Mouse (Mus musculus) hindbrain, embryonic 16.5 days (tissue): ENCODE measurements at regions not wholly inside any gene's neighbourhood (a gene's known extent, or its start where the extent isn't known, plus 50 kb on each side); places are given as distances from the start of the nearest gene placed in this dataset.

ENCODE experiments used
- ATAC-seq: fragments of 200-750 bp; cut with Nextera tagmentation; 2 replicates; pipeline ENCODE4 v1.8.0; 2017; ENCODE audit warnings: moderate TSS enrichment, moderate library complexity
- H3K27ac ChIP-seq: fragments of 300-500 bp; sonication (generic); 2 replicates; pipeline ENCODE4 v1.5.1; 2014; ENCODE audit warnings: low read depth, mild to moderate bottlenecking, control low read depth, low read length, moderate library complexity
- H3K27me3 ChIP-seq: fragments of 300-500 bp; sonication (generic); replicated peaks from 2 replicates; pipeline ENCODE4 v1.6.1; 2014; ENCODE audit warnings: low read length; ENCODE audit not compliant: control insufficient read depth, insufficient read depth
- H3K36me3 ChIP-seq: fragments of 300-500 bp; sonication (generic); 2 replicates; pipeline ENCODE4 v1.6.1; 2014; ENCODE audit warnings: mild to moderate bottlenecking, low read length, moderate library complexity, mixed read lengths; ENCODE audit not compliant: control insufficient read depth, insufficient read depth
- H3K4me1 ChIP-seq: fragments of 300-500 bp; sonication (generic); 2 replicates; pipeline ENCODE4 v1.6.1; 2014; ENCODE audit warnings: low read depth, low read length; ENCODE audit not compliant: control insufficient read depth, insufficient read depth
- H3K4me2 ChIP-seq: fragments of 300-500 bp; sonication (generic); 2 replicates; pipeline ENCODE4 v1.6.1; 2014; ENCODE audit warnings: mild to moderate bottlenecking, low read length, control low read depth, moderate library complexity
- H3K4me3 ChIP-seq: fragments of 300-500 bp; sonication (generic); 2 replicates; pipeline ENCODE4 v1.5.1; 2014; ENCODE audit warnings: mild to moderate bottlenecking, low read length, control low read depth, moderate library complexity
- H3K9ac ChIP-seq: fragments of 300-500 bp; sonication (generic); 2 replicates; pipeline ENCODE4 v1.6.1; 2014; ENCODE audit warnings: low read depth, mild to moderate bottlenecking, control low read depth, low read length, moderate library complexity
- H3K9me3 ChIP-seq: fragments of 300-500 bp; sonication (generic); 2 replicates; pipeline ENCODE4 v1.6.1; 2014; ENCODE audit warnings: mild to moderate bottlenecking, low read length, moderate library complexity; ENCODE audit not compliant: control insufficient read depth
- WGBS: fragments of 180-500 bp; shearing (Covaris S2); extraction: QIAGEN DNeasy Blood & Tissue Kit; methylation state at CpG from one replicate; pipeline ENCODE4 v1.1.7; 2014; 5-methylcytosine and 5-hydroxymethylcytosine counted together

- 82% methylated on average over 6 of the region's 6 CpGs for WGBS
These were observed 367.3 kb upstream of the Nfe2l3 start for GRCm38 (mm10) chr6:51065156-51065555.

GRCm38 (mm10) chr6:51067332-51067731, 365.1 kb upstream of the Nfe2l3 start:
- Histone ChIP-seq H3K9ac (no peak overlapping the region), H3K36me3 (no peaks in the 10 kb centered on the region), H3K27me3 (no peaks in the 10 kb centered on the region), H3K4me1 (peaks cover 6% of the 10 kb centered on the region; the same call in 1 of the 2 replicates), H3K4me2 (no peak overlapping the region), H3K27ac (no peak overlapping the region), H3K4me3 (no peak overlapping the region), H3K9me3 (no peaks in the 10 kb centered on the region)
- 71% methylated on average over 11 of the region's 11 CpGs for WGBS
- ATAC-seq: no peak

More at GRCm38 (mm10) chr6:51065156-51065555, 367.3 kb upstream of the Nfe2l3 start:
- Histone ChIP-seq H3K9me3 (no peaks in the 10 kb centered on the region), H3K4me2 (no peak overlapping the region), H3K36me3 (no peaks in the 10 kb centered on the region), H3K4me1 (peaks cover 4% of the 10 kb centered on the region), H3K27me3 (no peaks in the 10 kb centered on the region), H3K27ac (no peak overlapping the region), H3K4me3 (no peak overlapping the region), H3K9ac (no peak overlapping the region)
- ATAC-seq: no peak

DNA sequence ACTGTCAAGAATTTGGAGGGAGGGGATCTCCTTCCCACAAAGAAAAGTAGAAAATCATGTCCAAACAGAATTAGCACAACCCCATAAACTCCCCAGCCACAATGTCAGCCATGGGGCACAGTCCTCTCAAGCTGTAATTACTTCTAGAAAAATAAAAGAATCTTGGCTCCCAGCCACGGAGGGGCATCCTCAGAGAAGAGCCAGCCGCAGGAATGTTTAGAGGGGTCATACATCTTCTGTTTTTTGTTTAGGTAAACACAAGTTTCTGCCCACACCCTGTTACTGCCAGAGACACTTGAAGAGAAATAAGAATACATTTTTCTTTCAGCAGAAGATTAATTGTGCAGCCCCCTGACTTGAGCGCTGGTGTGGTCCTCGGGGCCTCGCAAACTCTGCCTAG, 362.5 kb upstream of the Nfe2l3 start:
- WGBS: 22% methylated on average over 5 of the region's 5 CpGs
- H3K27me3 ChIP-seq: no peaks in the 10 kb centered on the region
- H3K4me2 ChIP-seq: no peak overlapping the region
- peaks cover 6% of the 10 kb centered on the region; the same call in 1 of the 2 replicates for H3K4me1 ChIP-seq
- H3K4me3 ChIP-seq: no peak overlapping the region
- no peaks in the 10 kb centered on the region for H3K9me3 ChIP-seq
- no peak overlapping the region for H3K27ac ChIP-seq
- H3K36me3 ChIP-seq: no peaks in the 10 kb centered on the region
- no peak for ATAC-seq
- no peak overlapping the region for H3K9ac ChIP-seq

- Histone ChIP-seq H3K36me3 (no peaks in the 10 kb centered on the region), H3K4me3 (no peak overlapping the region), H3K27me3 (no peaks in the 10 kb centered on the region), H3K27ac (no peak overlapping the region), H3K9ac (no peak overlapping the region), H3K9me3 (no peaks in the 10 kb centered on the region), H3K4me1 (peaks cover 6% of the 10 kb centered on the region; the same call in 1 of the 2 replicates), H3K4me2 (no peak overlapping the region)
- ATAC-seq: no peak
- 39% methylated on average over 9 of the region's 9 CpGs for WGBS
These were observed 361.2 kb upstream of the Nfe2l3 start for GRCm38 (mm10) chr6:51071243-51071642.

- no peak overlapping the region for H3K4me3 ChIP-seq
These were observed 357.4 kb upstream of the Nfe2l3 start for GRCm38 (mm10) chr6:51075026-51075425.

GRCm38 (mm10) chr6:51076861-51077768, 355.4 kb upstream of the Nfe2l3 start:
- 29% methylated on average over 21 of the region's 21 CpGs for WGBS
- no peaks in the 10 kb centered on the region for H3K27me3 ChIP-seq
- H3K9ac ChIP-seq: 0 out of 2 replicates have a peak overlapping the region, but pooled peaks have one; percentile 13
- no peaks in the 10 kb centered on the region for H3K36me3 ChIP-seq
- H3K4me3 ChIP-seq: no peak overlapping the region
- H3K4me1 ChIP-seq: peaks cover 19% of the 10 kb centered on the region
- ATAC-seq: peak; percentile 75
- H3K27ac ChIP-seq: peak overlapping the region; percentile 74
- H3K9me3 ChIP-seq: no peaks in the 10 kb centered on the region
- H3K4me2 ChIP-seq: no peak overlapping the region

More at GRCm38 (mm10) chr6:51075026-51075425, 357.4 kb upstream of the Nfe2l3 start:
- no peaks in the 10 kb centered on the region for H3K36me3 ChIP-seq
- H3K27me3 ChIP-seq: no peaks in the 10 kb centered on the region
- H3K9me3 ChIP-seq: no peaks in the 10 kb centered on the region
- WGBS: 69% methylated on average over 8 of the region's 8 CpGs
- no peak for ATAC-seq
- 0 out of 2 replicates have a peak overlapping the region, but pooled peaks have one; percentile 20 for H3K27ac ChIP-seq
- no peak overlapping the region for H3K4me2 ChIP-seq
- H3K9ac ChIP-seq: no peak overlapping the region
- H3K4me1 ChIP-seq: peaks cover 24% of the 10 kb centered on the region

DNA sequence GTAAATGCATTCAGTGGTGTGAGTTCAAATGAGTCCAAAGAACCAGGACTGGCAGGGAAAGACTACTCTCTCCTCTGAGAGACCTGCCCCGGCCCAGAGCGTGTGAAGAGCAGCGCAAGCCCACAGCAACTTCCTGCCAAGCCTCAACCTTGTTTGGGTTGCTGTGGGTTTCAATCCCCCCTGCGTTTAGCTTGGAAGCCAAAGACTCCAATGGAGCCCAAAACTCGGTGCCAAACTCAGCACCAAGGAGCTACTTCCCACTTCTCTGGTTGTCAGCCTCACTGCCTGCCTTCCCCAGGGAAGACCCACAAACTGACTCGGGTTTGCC, 354.7 kb upstream of the Nfe2l3 start:
- H3K9me3 ChIP-seq: no peaks in the 10 kb centered on the region
- 31% methylated on average over 6 of the region's 6 CpGs for WGBS
- H3K36me3 ChIP-seq: no peaks in the 10 kb centered on the region
- peak overlapping the region; percentile 74 for H3K27ac ChIP-seq
- peak; percentile 60 for ATAC-seq
- H3K9ac ChIP-seq: no peak overlapping the region
- no peak overlapping the region for H3K4me2 ChIP-seq
- peaks cover 19% of the 10 kb centered on the region for H3K4me1 ChIP-seq
- H3K4me3 ChIP-seq: no peak overlapping the region
- H3K27me3 ChIP-seq: no peaks in the 10 kb centered on the region

DNA sequence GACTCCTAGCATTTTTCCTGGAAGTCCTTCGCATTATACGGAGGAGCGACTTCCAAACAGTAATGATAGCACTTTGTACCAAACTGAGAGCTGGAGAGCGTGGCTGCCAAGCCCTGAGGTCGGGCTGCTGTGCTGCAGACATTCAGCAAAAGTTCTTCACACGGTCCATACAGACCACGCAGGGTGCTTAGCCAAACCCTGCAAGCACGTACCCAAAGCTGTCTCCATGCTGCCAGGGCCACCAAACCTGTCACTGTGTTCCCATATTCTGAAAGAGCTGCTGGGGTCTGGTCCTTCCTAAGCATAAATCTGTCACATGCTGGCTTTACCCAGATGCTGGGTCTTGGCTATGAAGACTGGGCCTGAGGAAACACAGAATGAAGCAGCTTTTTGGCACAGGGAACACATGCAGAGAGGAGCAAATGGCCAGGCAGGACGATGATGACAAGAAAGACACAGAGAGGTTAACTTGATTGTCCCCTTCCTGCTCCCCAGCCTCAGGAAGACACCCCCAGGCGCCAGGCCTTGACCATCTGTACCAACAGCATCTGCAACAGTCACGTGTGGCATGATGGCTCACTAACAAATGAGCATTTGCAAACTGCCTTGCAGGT, 354.0 kb upstream of the Nfe2l3 start:
- no peak overlapping the region for H3K4me2 ChIP-seq

GRCm38 (mm10) chr6:51078967-51079355, 353.5 kb upstream of the Nfe2l3 start:
- peak; percentile 4; the same call in 1 of the 2 replicates for ATAC-seq
- 75% methylated on average over 5 of the region's 5 CpGs for WGBS
- H3K4me3 ChIP-seq: no peak overlapping the region
- no peaks in the 10 kb centered on the region for H3K9me3 ChIP-seq
- no peaks in the 10 kb centered on the region for H3K27me3 ChIP-seq
- no peak overlapping the region for H3K27ac ChIP-seq
- H3K4me1 ChIP-seq: peaks cover 19% of the 10 kb centered on the region
- no peak overlapping the region for H3K4me2 ChIP-seq
- H3K36me3 ChIP-seq: no peaks in the 10 kb centered on the region
- no peak overlapping the region for H3K9ac ChIP-seq

More for the DNA sequence above, 354.0 kb upstream of the Nfe2l3 start:
- Histone ChIP-seq H3K9me3 (no peaks in the 10 kb centered on the region), H3K36me3 (no peaks in the 10 kb centered on the region), H3K4me1 (peaks cover 19% of the 10 kb centered on the region), H3K27ac (peak overlapping the region; percentile 74), H3K4me3 (no peak overlapping the region), H3K27me3 (no peaks in the 10 kb centered on the region), H3K9ac (no peak overlapping the region)
- WGBS: 47% methylated on average over 11 of the region's 11 CpGs
- peak; percentile 67 for ATAC-seq
